Mouse (Mus musculus) left cerebral cortex, adult 11 months (tissue): ENCODE measurements at regions not wholly inside any gene's neighbourhood (a gene's known extent, or its start where the extent isn't known, plus 50 kb on each side); places are given as distances from the start of the nearest gene placed in this dataset.

Source experiments
- DNase-seq: peaks from one replicate; pipeline ENCODE4 v3.0.0; 2022; ENCODE audit warnings: low spot score

DNA sequence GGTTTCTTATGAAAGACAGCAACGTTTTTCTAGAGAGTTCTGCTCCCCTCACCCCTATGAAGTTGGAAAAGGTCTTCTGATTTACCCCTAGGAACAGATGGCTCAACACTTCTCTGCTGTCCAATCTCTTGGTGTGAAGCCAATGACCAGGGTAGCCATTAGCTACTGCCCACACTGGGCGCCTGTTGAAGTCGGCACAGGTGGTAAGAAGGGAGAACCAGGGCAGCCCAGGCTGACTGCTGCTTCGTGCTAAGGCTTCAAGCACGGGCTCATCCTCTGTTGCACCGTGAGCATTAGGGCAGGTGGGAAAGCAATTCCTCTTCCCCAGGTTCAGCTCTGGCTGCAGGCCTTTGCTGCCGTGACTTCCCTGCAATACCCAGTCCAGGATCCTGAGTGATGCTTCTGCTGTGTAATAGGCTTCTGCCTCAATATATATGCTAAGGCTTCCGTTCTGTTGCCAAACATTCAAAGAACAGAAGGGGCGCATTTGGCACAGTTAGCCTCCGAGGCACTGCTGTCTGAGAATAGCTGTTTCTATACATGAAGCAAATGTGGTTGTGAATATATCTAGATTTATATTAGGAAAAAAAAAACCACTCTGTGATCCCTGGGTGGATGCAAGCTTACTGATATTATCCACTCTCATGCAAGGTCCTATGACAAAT lies 76.4 kb upstream of the Atp5g3 start:
- DNase-seq = no peak

- DNase-seq = no peak
Measured at GRCm38 (mm10) chr2:73985911-73986250, 74.8 kb upstream of the Atp5g3 start.

- DNase-seq = no peak
Measured at GRCm38 (mm10) chr2:73985238-73985910, 74.2 kb upstream of the Atp5g3 start.

DNA sequence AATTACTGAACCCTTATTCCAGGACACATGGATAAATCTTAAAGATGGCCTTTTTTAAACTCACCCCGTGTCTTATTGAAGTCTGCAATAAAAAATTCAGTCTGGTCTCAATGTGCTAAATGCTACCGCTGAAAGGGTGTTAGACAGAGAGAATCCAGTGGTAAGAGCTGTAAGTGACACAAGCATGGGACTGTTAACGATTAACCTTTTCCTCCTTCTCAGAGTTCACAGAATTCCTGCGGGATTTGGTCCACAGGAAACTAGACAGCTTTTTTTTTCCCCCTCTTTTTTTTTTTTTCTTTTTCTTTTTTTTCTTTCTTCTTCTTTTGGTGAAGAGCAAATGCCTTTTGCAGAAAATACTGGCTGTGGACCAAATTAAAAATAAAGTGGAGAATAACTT lies 72.0 kb upstream of the Atp5g3 start:
- DNase-seq = no peak

DNA sequence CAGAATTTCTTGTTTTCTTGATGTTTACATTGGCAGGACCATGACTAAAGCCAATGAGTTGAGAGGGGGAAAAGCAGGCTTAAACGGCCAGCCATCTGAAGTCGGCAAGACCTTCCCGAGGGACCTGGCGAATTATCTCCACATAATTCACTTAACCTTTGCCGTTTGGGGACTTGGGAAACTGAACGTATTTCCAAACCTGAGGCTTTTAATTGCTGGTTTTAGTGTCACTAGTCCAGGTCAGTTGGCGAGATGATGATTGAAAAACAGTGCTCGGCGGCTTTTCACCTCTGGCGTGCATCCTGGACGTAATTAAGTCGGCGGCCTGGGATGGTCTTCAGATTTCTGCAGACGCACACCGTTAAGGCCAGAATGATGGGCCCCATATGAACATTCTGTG lies 66.9 kb upstream of the Atp5g3 start:
- no peak for DNase-seq

DNA sequence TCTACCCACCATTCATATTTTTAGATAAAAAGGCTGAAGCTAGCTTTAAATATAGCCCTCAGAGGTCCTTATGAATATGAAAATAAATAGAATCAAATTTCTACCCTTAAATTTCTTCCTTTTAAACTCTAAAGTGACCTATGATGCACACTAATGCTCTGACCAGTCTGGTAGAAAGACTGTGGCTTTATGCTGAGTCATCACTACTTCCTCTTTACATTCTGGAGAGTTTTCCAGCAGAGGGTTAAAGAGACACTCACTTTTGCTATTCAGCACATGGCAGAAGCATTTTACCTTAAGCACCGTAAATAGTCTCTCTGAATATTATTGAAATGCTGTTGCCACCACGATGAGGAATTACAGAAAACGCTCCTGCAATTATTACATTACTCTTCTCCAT lies 62.6 kb upstream of the Atp5g3 start:
- no peak for DNase-seq

- no peak for DNase-seq
Measured at GRCm38 (mm10) chr2:73967618-73968017, 56.5 kb upstream of the Atp5g3 start.

- DNase-seq = no peak
Measured at GRCm38 (mm10) chr2:73965595-73965994, 54.5 kb upstream of the Atp5g3 start.
